Mouse (Mus musculus) E14TG2a.4 (cell line): ENCODE measurements around the gene Abraxas2.
A peak's percentile ranks its signal among the peaks of the same experiment; 100 is the strongest.

Source experiments
- H3K27me3 ChIP-seq: 2 replicates; pipeline ENCODE4 v1.6.1; 2014; ENCODE audit warnings: low read length, control low read depth; ENCODE audit not compliant: insufficient read depth
- H3K36me3 ChIP-seq: 2 replicates; pipeline ENCODE4 v1.6.1; 2014; ENCODE audit warnings: low read length, control low read depth; ENCODE audit not compliant: insufficient read depth
- H3K4me1 ChIP-seq: replicated peaks from 2 replicates; pipeline ENCODE4 v1.6.1; 2014; ENCODE audit warnings: low read depth, low read length, control low read depth
- H3K4me3 ChIP-seq: replicated peaks from 2 replicates; pipeline ENCODE4 v1.5.1; 2014; ENCODE audit warnings: mild to moderate bottlenecking, low read length
- H3K9me3 ChIP-seq: 2 replicates; pipeline ENCODE4 v1.6.1; 2014; ENCODE audit warnings: low read length, control low read depth
- CTCF ChIP-seq: conservative IDR thresholded peaks from 2 replicates; pipeline ENCODE4 v1.5.1; 2014; ENCODE audit warnings: low read length
- NANOG ChIP-seq: IDR thresholded peaks from 2 replicates; pipeline ENCODE4 v1.6.1; 2014; ENCODE audit warnings: borderline replicate concordance, low read length, mixed read lengths
- POU5F1 ChIP-seq: IDR thresholded peaks from 2 replicates; pipeline ENCODE4 v1.6.1; 2014; ENCODE audit warnings: low read length, borderline replicate concordance

Gene Abraxas2

GRCm38 (mm10) chr7:132842455-132842854, 16.6 kb upstream of the Abraxas2 start:
- no peak for TF ChIP-seq CTCF
- no peak for TF ChIP-seq POU5F1
- no peak for TF ChIP-seq NANOG
- Histone ChIP-seq H3K36me3 (peaks cover 27% of the 10 kb centered on the region), H3K4me1 (0 out of 2 replicates have a peak, but pooled peaks cover 2% of the 10 kb centered on the region), H3K9me3 (no peaks in the 10 kb centered on the region), H3K4me3 (no peak overlapping the region), H3K27me3 (no peaks in the 10 kb centered on the region)

- Histone ChIP-seq H3K9me3 (no peaks in the 10 kb centered on the region), H3K4me3 (no peak overlapping the region), H3K27me3 (no peaks in the 10 kb centered on the region), H3K36me3 (peaks cover 34% of the 10 kb centered on the region), H3K4me1 (0 out of 2 replicates have a peak, but pooled peaks cover 2% of the 10 kb centered on the region)
- TF ChIP-seq NANOG (no peak), POU5F1 (no peak), CTCF (no peak)
Measured at GRCm38 (mm10) chr7:132843152-132843551, 15.9 kb upstream of the Abraxas2 start.

- TF ChIP-seq POU5F1 (no peak), NANOG (no peak), CTCF (no peak)
- H3K4me1 ChIP-seq: peaks cover 12% of the 10 kb centered on the region
- peaks cover 29% of the 10 kb centered on the region for H3K36me3 ChIP-seq
- no peaks in the 10 kb centered on the region for H3K9me3 ChIP-seq
- H3K4me3 ChIP-seq: peak within 1 kb of the TSS; percentile 94
- H3K27me3 ChIP-seq: no peaks in the 10 kb centered on the region
Measured at GRCm38 (mm10) chr7:132852173-132852844, 6.7 kb upstream of the Abraxas2 start, which contains the start of gene Eef1akmt2. Gene Eef1akmt2 (minus strand): TSS chr7:132852673.

GRCm38 (mm10) chr7:132853361-132853760, 5.7 kb upstream of the Abraxas2 start:
- H3K4me1 ChIP-seq: peaks cover 12% of the 10 kb centered on the region
- H3K9me3 ChIP-seq: no peaks in the 10 kb centered on the region
- H3K4me3 ChIP-seq: no peak overlapping the region
- TF ChIP-seq POU5F1: no peak
- no peak for TF ChIP-seq NANOG
- no peak for TF ChIP-seq CTCF
- H3K36me3 ChIP-seq: peaks cover 19% of the 10 kb centered on the region
- H3K27me3 ChIP-seq: no peaks in the 10 kb centered on the region

- Histone ChIP-seq H3K36me3 (peaks cover 13% of the 10 kb centered on the region), H3K4me1 (peaks cover 16% of the 10 kb centered on the region), H3K9me3 (no peaks in the 10 kb centered on the region), H3K27me3 (no peaks in the 10 kb centered on the region), H3K4me3 (no peak overlapping the region)
- TF ChIP-seq CTCF: no peak
- TF ChIP-seq POU5F1: no peak
- TF ChIP-seq NANOG: no peak
Measured at GRCm38 (mm10) chr7:132853946-132854345, 5.1 kb upstream of the Abraxas2 start.

GRCm38 (mm10) chr7:132856083-132856482, 2.9 kb upstream of the Abraxas2 start:
- H3K27me3 ChIP-seq: no peaks in the 10 kb centered on the region
- H3K4me1 ChIP-seq: peaks cover 26% of the 10 kb centered on the region
- no peaks in the 10 kb centered on the region for H3K36me3 ChIP-seq
- no peak for TF ChIP-seq CTCF
- H3K9me3 ChIP-seq: no peaks in the 10 kb centered on the region
- no peak overlapping the region for H3K4me3 ChIP-seq

- TF ChIP-seq CTCF: 0 out of 2 replicates have a peak, but pooled peaks have one; percentile 10
- TF ChIP-seq POU5F1: no peak
- H3K36me3 ChIP-seq: 0 out of 2 replicates have a peak, but pooled peaks cover 4% of the 10 kb centered on the region
- no peak overlapping the region for H3K4me3 ChIP-seq
- H3K27me3 ChIP-seq: no peaks in the 10 kb centered on the region
- H3K9me3 ChIP-seq: 0 out of 2 replicates have a peak, but pooled peaks cover 3% of the 10 kb centered on the region
- peaks cover 17% of the 10 kb centered on the region for H3K4me1 ChIP-seq
Measured at GRCm38 (mm10) chr7:132858043-132858608, 899 bp upstream of the Abraxas2 start.

- TF ChIP-seq CTCF: no peak
- TF ChIP-seq NANOG: no peak
- TF ChIP-seq POU5F1: no peak
- peaks cover 64% of the 10 kb centered on the region for H3K36me3 ChIP-seq
- H3K4me3 ChIP-seq: no peak overlapping the region
- 0 out of 2 replicates have a peak, but pooled peaks cover 2% of the 10 kb centered on the region for H3K4me1 ChIP-seq
- no peaks in the 10 kb centered on the region for H3K27me3 ChIP-seq
- 0 out of 2 replicates have a peak, but pooled peaks cover 3% of the 10 kb centered on the region for H3K9me3 ChIP-seq
Measured at GRCm38 (mm10) chr7:132866316-132866715, 7.3 kb downstream of the Abraxas2 start.
